Mouse (Mus musculus) kidney, adult 2 months (tissue): ENCODE data around the gene Taf1b.

ENCODE experiments used
- CTCF ChIP-seq: fragments of 200-500 bp; conservative IDR thresholded peaks from 2 replicates; pipeline ENCODE4 v1.5.1; 2011; ENCODE audit warnings: low read depth, mild to moderate bottlenecking, control low read depth, low read length, moderate library complexity, mixed read lengths; ENCODE audit not compliant: insufficient read depth, insufficient read length
- POLR2A ChIP-seq: fragments of 200-500 bp; IDR thresholded peaks from one replicate; pipeline ENCODE4 v1.6.1; 2011; ENCODE audit warnings: low read depth, low read length, control low read depth

- TF ChIP-seq POLR2A (no peak), CTCF (no peak)
Observed at GRCm38 (mm10) chr12:24600074-24600473, 101.9 kb downstream of the Taf1b start.
